Mouse (Mus musculus) liver, adult 2 months (tissue): ENCODE measurements around the gene Dync1i1.

Source experiments
- CTCF ChIP-seq: fragments of 200-500 bp; IDR thresholded peaks from 2 replicates; pipeline ENCODE4 v1.5.1; 2011; ENCODE audit warnings: low read depth, low read length, control low read depth
- POLR2A ChIP-seq: fragments of 200-500 bp; IDR thresholded peaks from 2 replicates; pipeline ENCODE4 v1.6.1; 2011; ENCODE audit warnings: low read length, control low read depth; ENCODE audit not compliant: insufficient read depth; ENCODE audit errors: extremely low read depth

DNA sequence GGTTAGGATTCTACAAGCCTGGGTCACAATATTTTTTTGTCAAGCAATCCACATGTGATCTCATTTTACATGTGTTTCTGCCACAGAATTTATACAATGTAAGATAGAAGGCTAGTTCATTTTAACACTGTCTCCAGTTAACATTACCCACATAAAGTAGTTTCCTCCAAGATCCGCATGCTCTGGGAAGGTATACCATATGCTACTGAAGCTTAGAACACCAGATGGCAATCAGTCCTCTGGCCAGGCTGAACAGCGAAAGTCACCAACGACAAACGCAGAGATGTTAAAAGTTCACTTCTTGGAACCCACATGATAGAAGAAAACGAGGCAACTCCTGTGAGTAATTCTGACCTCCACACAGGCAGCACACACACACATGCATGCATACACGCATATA is 265.8 kb downstream of the Dync1i1 start:
- TF ChIP-seq POLR2A (no peak), CTCF (no peak)
